Mouse (Mus musculus): ENCODE results near the gene Dhx34.
"Not testable (repeated sequence)": the region's sequence is repeated elsewhere in the genome, so short reads cannot be mapped to it uniquely, and the experiment has no call there.

Gene Dhx34

DNA sequence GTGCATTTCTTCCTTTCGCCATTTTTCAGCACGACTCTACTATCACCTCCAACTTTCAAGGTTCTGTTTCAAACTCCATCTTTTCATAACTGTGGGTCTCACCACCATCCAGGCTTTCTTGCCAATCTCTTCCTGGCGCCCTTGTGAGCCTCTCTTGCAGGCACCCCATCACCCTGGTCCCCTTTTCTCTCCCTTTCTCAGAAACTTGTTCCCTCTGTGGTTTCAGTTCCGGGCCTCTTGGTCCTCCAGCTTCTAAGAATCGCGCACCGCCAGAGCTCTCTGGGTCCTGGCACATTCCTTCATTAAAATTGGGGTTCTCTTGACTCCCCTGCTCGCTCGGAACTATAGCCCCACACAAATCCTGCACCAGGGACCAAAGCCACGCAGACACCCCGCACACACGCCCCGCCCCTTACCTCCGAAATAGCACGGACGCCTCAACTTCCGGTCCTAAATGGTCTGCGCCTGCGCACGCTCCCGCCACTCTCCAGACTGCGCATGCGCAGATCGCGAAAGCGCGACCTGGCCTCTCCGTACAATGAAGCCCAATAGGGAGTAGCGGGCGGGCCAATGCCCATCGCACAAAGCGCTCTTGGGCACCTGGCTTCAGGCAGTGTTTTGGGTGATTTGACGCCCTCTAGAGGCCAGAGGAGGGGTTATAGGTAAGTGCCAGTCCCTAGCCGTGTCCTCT, at the start of gene Dhx34:
TSS of gene Dhx34 (minus strand) at position 456 of the 691 bp plus-strand sequence.
- DNase-seq: peak; percentile 94 to 95

DNA sequence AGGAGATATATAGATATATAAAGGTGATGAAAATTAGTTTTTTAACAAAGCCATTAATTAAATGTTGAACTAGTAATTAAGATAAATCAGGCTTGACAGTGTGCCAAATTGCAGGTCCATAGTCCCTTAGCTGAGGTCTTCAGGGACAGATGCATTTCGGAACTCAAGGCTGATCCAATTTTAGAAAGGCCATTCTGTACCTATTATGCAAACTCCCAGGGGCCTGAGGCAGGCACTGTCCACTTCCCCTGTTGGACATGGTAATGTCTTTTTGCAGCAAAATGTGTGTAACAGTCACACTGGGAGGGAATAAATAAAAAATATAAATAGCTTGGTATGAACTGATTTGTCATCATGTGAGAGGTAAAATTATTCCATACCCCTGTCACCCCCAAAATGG, 49.3 kb upstream of the Dhx34 start:
- no peak for DNase-seq

DNA sequence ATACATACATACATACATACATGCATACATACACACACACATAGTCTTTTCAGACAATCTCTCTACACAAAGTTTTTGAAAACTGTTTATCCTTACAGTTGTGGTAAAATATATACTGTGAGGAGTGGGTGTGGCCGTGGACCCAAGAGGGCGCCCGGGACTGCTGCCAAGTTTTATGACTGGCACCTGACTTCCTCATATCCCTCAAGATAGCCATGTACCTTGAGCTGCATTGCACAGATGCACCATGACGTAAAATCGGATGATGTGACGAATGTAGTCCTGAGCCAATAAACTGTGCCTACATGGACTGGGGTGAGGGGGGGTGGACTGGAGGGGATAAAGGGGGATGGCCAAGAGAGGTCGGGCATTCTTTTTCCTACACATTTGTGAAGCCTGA, 44.8 kb upstream of the Dhx34 start:
- DNase-seq: not testable (repeated sequence)

GRCm38 (mm10) chr7:16265856-16266255, 44.0 kb upstream of the Dhx34 start:
- DNase-seq: no peak

DNA sequence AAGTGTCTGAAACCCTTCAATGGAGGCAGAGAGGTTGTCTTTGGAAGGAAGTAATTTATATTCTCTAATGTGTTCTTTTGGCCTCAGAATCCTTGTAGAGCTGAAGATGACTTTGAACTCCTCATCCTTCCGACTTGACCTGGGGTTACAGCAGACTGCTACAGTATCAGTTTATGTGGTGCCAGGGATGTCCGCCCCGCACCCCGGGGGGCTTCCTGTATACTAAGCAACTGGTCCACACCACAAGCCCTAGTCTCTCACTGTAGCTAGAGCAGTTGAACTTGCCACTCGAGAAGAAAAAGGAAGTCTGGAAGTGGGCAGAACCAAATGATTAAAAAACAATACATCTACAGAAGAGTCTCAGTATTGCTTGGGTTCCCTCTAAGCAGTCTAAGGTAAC, 42.0 kb upstream of the Dhx34 start:
- DNase-seq: no peak

GRCm38 (mm10) chr7:16263015-16263787, 41.4 kb upstream of the Dhx34 start:
- peak; percentile 65 to 87 for DNase-seq

DNA sequence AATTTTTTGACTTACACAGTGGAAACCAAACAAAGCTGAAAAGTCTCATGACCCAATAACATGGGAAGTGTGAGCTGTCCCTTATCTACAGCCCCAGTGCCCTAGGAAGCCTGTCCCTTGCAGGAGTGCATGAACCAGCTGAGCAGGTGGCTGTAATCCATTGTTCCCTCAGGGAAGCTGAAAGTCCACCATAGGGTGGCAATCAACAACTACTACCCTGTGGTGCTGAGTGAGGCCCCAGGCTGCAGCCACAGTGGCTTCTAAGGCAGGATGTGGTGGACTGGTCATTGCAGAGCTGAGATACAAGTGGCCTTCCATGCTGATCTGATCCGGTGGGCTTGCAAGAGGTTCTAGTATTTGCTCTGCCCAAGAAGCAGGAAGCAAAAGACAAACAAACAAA, 39.3 kb upstream of the Dhx34 start:
- DNase-seq: no peak

GRCm38 (mm10) chr7:16259110-16259590, 37.3 kb upstream of the Dhx34 start, which contains the start of gene C5ar1:
Gene C5ar1, minus strand, starts transcription at chr7:16259540.
- DNase-seq: no peak

GRCm38 (mm10) chr7:16257830-16258229, 36.0 kb upstream of the Dhx34 start:
- no peak for DNase-seq

GRCm38 (mm10) chr7:16255963-16256362, 34.1 kb upstream of the Dhx34 start:
- DNase-seq: not testable (repeated sequence)

- no peak for DNase-seq
These were observed 32.4 kb upstream of the Dhx34 start for GRCm38 (mm10) chr7:16254195-16254594.

DNA sequence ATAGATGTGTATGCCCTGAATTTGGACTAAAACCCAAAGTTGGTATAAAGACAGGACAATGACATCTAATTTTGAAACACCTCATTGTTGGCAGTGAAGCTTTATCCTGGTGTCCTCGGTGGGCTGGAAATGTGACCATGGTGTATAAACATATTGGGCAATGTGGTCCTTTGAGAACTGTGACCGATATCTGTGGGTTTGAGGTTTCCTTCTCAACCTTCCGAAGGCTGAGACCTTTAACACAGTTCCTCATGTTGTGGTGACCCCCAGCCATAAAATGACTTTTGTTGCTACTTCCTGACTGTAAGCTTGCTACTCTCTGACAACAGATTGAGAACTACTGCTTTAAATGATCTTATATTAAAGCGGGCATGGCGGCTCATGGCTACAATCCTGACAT, 28.9 kb upstream of the Dhx34 start:
- no peak for DNase-seq

DNA sequence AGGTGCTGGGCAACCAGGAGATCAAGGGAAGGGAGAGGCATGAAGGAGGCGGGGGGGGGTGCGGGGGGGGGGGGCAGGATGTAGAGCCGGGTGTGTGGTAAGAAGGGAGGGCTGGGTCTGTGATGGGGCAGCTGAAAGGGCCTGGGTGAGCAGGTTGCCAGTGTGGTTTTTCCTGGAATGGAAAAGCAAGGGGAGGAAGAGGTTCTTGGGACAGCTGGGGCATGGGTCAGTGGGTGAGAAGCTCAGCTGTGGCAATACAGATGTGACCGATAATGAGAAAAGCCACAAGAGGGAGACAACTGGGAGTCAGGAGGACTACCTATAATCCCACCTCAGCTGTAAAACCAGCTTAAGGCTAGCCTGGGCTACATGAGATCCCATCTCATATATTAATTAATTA, 24.1 kb upstream of the Dhx34 start:
- no peak for DNase-seq

GRCm38 (mm10) chr7:16244067-16244466, 22.2 kb upstream of the Dhx34 start, which contains the start of gene C5ar2:
Gene C5ar2, minus strand, starts transcription at chr7:16244154.
- DNase-seq: no peak

- DNase-seq: no peak
These were observed 20.4 kb upstream of the Dhx34 start for GRCm38 (mm10) chr7:16242198-16242597.

DNA sequence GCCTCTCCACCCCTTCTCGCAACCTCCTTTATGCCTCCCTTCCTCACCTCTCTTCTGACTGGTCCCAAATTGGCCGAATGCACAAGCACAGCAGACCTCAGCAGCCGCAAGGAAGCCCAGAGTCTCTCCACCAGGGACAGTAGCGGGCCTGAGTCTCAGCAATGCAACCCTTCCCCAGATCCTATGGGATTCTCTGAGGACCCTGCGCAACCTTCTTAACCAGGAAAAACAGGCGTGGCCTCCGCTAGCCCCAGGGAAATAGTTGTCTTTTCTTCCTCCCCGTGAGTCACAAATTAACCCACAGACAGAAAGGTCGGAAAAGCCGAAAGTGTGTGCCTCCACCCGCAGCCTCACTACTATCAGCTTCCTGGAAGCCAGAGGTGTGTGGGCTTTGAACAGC, 19.9 kb upstream of the Dhx34 start:
- DNase-seq: no peak

GRCm38 (mm10) chr7:16240978-16241303, 19.1 kb upstream of the Dhx34 start:
- no peak for DNase-seq

- DNase-seq: peak in 1 of 2 experiments; percentile 26
These were observed 18.6 kb upstream of the Dhx34 start for GRCm38 (mm10) chr7:16240281-16240977.

- DNase-seq: peak; percentile 57 to 73
These were observed 17.7 kb upstream of the Dhx34 start for GRCm38 (mm10) chr7:16239554-16239997.

GRCm38 (mm10) chr7:16229869-16230268, 8.0 kb upstream of the Dhx34 start:
- no peak for DNase-seq

DNA sequence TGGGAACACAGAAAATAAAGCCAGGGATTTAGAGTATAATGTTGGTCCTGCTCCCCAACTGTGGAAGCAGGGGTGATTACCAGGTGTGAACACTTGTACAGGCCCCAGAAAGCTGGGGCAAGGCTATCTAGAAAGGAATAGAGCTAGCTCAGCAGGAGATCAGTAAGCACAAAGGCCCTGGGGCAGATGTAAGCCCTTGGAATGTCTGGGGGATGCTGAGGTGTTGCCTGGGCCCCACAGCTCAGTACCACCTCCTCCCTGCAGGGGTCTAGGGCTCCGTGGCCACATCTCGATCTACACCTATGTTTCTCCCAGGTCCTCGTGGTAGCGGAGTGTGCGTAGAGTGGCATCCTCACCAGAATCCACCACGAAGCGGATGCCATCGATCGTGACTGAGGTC, 7.9 kb downstream of the Dhx34 start:
- DNase-seq: no peak

GRCm38 (mm10) chr7:16213196-16213595, 8.6 kb downstream of the Dhx34 start:
- no peak for DNase-seq

DNA sequence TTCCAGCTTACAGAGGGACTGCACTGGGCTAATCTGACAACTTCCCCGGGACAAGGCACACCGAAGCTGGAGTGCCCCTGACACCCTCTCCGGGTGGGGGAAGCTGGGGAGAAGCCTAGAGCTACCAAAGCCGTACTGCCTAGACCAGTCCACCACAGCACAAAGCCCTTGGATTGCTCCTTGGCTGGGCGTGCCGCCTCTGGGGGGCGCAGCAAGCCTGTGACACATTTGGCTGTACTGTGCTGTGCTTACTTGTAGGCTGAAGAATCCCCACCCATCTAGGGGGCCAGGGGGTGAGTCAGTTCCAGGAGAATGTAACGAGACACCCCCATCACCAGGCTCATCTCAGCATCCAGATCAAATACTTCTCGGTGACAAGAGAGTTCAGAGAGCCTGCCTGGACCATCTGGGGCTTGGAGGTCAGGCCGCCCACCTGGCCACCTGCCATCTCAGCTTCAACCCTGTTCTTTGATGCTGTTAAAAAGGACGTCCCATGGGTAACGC, 10.9 kb downstream of the Dhx34 start:
- no peak for DNase-seq

Measured in spleen, adult 18-20 months (tissue).